Mouse (Mus musculus) heart, postnatal 4 days (tissue): ENCODE data around the gene Hdhd3. TPM values are rescaled to one million over a fixed set of nuclear protein-coding genes. Genes with fewer than 3 reads are reported as not detected.

Source experiments
- DNase-seq: peaks from one replicate; pipeline ENCODE4 v3.0.0; 2021
- total RNA-seq, 2 experiments: library from RNA; stranded (reverse); gene quantifications; 2 replicates each; pipeline ENCODE4 v1.2.3; 2021

Hdhd3 gene
- total RNA-seq, 2 experiments from 2014 or later: 6.3 to 6.9 TPM

- DNase-seq: no peak
Measured at GRCm38 (mm10) chr4:62475131-62475530, 28.1 kb downstream of the Hdhd3 start.

- DNase-seq: no peak
Measured at GRCm38 (mm10) chr4:62472071-62472470, 31.2 kb downstream of the Hdhd3 start.

- peak; percentile 88 for DNase-seq
Measured at GRCm38 (mm10) chr4:62470598-62471051, 32.6 kb downstream of the Hdhd3 start, which contains the start of gene Wdr31. TSS of gene Wdr31 (minus strand) at chr4:62470896.

GRCm38 (mm10) chr4:62468158-62468557 is 35.1 kb downstream of the Hdhd3 start:
- DNase-seq: no peak

- no peak for DNase-seq
Measured at GRCm38 (mm10) chr4:62463124-62463523, 40.1 kb downstream of the Hdhd3 start.

- no peak for DNase-seq
Measured at GRCm38 (mm10) chr4:62460348-62460747, 42.9 kb downstream of the Hdhd3 start.

- DNase-seq: no peak
Measured at GRCm38 (mm10) chr4:62459081-62459480, 44.2 kb downstream of the Hdhd3 start.

GRCm38 (mm10) chr4:62454995-62455394 is 48.3 kb downstream of the Hdhd3 start:
- peak; percentile 60 for DNase-seq

Other genes with a start within 250 kb of the Hdhd3 start
- 1 to 10 TPM; 7.9 TPM for gene Slc31a2, start 240.9 kb downstream of the Hdhd3 start, total RNA-seq
- 10 to 100 TPM; 26.5 to 28.1 TPM for gene Fkbp15, start 142.9 kb downstream of the Hdhd3 start, total RNA-seq
- 10 to 100 TPM; 31.5 to 34.7 TPM for gene Slc31a1, start 142.7 kb downstream of the Hdhd3 start, total RNA-seq
- 10 to 100 TPM; 58.0 to 61.1 TPM for gene Cdc26, start 94.8 kb downstream of the Hdhd3 start, total RNA-seq
- 10 to 100 TPM; 12.5 to 14.2 TPM for gene Prpf4, start 94.7 kb downstream of the Hdhd3 start, total RNA-seq
- gene Rnf183, start 68.2 kb downstream of the Hdhd3 start, total RNA-seq: not detected
- 1 to 10 TPM in 1 of 2 experiments, under 1 TPM in 1; 0.86 to 1.4 TPM for gene Wdr31, start 32.6 kb downstream of the Hdhd3 start, total RNA-seq
- gene Bspry, start 23.4 kb downstream of the Hdhd3 start, total RNA-seq: not detected
- gene Alad, start 16.5 kb upstream of the Hdhd3 start, total RNA-seq: 10 to 100 TPM; 63.8 to 69.8 TPM
- gene Pole3, start 21.6 kb upstream of the Hdhd3 start, total RNA-seq: 10 to 100 TPM; 28.2 to 31.1 TPM
- under 1 TPM; 0.19 to 0.25 TPM for gene 4933430I17Rik, start 21.9 kb upstream of the Hdhd3 start, total RNA-seq
- gene Rgs3, start 56.4 kb upstream of the Hdhd3 start, total RNA-seq: 10 to 100 TPM; 64.1 to 69.4 TPM